Mouse (Mus musculus): ENCODE results near the gene Dennd4a. TPM values are rescaled to one million over a fixed set of nuclear protein-coding genes. Genes with fewer than 3 reads are reported as not detected.

Dennd4a gene
- total RNA-seq, 4 experiments from 2014 or later, result 5.7 to 8.5 (median 6.3) TPM

DNA sequence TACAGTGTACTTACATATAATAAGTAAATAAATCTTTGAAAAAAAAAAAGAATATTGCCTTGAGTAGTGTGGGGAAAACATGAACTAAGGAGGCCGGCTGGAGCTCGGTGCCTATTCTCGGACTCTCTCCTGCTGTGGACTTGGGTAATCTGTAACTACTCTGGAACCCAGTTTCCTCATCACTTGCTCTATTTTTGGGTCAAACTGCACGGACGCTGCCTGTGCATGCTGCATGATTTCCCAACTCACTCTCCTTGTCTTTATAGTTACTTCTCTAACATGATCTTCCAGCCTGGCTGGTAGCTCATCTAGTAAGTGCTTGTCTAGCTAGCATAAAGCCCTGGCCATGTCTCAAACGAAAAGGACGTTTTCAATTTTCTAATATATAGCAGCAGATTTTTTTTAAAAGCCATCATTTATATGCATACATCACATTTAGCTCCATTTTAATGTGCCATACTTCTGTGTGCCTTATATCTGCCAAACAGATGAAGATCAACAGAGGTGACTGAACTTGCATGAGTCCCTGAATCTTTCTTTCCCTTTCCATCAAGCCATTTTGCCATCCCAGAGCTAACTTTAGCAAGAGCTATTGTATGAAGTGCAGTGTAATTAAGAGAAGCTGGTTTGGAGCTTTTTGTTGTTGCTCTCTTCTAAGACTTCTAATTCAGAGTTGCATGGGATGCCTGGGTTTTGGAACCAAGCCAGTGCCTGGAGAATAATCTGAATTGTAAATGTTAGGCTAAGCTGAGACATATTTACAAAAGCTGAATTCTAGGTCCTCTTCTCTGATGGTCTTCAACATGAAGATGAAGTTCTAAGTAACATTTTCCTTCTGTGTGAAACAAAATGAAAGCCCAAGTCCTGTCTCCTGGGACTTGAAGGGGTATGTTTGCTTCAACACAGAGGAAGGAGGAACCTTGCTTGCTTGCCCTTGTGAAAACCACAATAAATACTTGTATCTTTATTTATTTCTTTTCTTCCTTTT is 20.2 kb upstream of the Dennd4a start:
- DNase-seq (ENCODE audit: low spot score), result no peak

GRCm38 (mm10) chr9:64791676-64792075 is 19.5 kb upstream of the Dennd4a start:
- DNase-seq (ENCODE audit: low spot score), result no peak

- no peak for DNase-seq (ENCODE audit: low spot score)
These were observed 18.5 kb upstream of the Dennd4a start for GRCm38 (mm10) chr9:64792379-64793274.

DNA sequence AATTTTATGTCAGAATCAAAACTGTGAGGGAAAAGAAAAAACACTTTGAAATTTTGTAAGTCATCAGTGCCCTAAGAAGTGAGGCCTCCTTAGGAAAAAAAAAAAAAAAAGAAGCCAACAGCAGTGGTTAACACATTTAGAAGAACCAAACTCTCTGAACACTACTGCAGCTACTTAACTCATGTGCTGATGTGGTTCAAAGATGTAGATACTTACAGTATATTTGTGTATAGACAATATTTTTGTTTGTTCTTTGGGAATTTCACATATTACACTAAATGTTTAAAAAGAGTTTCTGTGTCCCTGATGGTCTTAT is 17.9 kb upstream of the Dennd4a start:
- DNase-seq (ENCODE audit: low spot score), result no peak

GRCm38 (mm10) chr9:64793794-64794193 is 17.3 kb upstream of the Dennd4a start:
- no peak for DNase-seq (ENCODE audit: low spot score)

DNA sequence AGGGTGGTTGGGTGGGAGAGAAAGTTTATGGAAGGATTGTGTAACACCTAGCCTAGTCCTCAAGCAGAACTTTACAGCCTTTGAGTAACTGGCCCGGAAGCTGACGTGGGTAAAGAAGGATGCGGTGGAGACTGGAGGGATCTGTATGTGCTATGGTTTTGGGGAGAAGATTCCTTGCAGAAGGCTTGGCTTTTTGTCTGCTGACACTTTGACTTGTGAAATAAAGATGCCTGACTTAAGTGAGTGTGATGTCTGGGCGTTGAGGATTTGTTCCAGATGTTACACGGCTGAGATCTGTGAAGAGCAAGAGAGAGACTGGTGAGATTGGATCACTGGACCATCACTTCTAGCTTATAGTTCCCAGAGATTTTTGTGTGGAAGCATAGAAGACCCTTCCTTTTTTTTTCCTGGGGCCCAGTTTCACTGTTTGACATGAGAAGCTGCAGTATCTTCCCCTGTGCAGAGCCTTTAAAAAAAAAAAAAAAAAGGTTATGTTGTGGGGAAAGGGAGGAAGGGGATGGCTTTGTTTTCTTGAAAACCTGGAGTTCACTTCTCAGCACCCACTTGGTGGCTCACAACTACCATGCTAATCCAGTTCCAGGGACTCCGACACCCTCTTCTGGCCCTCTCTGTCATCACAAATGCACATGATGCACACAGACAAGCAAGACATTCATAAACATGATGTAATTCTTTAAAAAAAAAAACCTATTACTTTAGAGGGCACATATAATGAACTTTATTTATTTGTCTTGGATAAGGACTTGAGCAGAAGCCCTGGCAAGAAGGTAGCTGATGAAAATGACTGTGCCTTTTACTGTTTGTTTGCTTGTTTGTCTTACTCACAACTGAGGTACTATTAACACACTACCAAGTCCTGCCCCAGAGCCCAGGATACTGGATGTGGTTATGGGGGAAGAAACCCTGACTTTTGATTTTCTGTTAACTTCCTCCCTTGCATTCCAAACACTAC is 16.4 kb upstream of the Dennd4a start:
- no peak for DNase-seq (ENCODE audit: low spot score)

- DNase-seq (ENCODE audit: low spot score), result no peak
These were observed 15.1 kb upstream of the Dennd4a start for GRCm38 (mm10) chr9:64795846-64796615.

DNA sequence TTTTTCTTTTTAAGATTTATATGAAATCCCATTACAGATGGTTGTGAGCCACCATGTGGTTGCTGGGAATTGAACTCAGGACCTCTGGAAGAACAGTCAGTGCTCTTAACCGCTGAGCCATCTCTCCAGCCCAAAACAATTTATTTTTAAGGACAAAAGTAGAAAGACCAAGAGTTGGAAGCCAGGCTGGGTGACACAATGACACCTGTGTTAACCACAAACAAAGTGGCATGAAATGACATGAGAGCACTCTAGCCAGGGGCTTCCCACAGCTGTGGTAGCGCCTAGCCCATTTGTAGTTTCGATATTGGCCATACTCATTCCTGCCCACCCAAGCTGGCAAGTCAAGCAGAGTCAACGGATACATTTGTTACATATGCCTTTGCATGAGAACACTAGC is 13.7 kb upstream of the Dennd4a start:
- no peak for DNase-seq (ENCODE audit: low spot score)

DNA sequence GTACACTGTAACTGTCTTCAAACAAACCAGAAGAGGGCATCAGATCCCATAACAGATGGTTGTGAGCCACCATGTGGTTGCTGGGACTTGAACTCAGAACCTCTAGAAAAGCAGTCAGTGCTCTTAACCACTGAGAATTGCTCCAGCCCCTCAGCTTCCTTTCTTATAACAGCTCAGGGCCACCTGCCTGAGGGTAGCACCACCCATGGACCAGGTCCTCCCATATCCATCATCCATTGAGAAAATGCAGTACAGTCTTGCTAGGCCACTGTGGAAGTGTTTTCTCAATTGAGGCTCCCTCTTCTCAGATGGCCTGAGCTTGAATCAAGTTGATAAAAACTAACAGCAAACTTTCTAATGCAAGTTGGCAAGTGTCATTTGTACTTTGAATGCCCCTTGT is 13.0 kb upstream of the Dennd4a start:
- no peak for DNase-seq (ENCODE audit: low spot score)

GRCm38 (mm10) chr9:64798859-64799258 is 12.3 kb upstream of the Dennd4a start:
- no peak for DNase-seq (ENCODE audit: low spot score)

GRCm38 (mm10) chr9:64799504-64799903 is 11.6 kb upstream of the Dennd4a start:
- no peak for DNase-seq (ENCODE audit: low spot score)

DNA sequence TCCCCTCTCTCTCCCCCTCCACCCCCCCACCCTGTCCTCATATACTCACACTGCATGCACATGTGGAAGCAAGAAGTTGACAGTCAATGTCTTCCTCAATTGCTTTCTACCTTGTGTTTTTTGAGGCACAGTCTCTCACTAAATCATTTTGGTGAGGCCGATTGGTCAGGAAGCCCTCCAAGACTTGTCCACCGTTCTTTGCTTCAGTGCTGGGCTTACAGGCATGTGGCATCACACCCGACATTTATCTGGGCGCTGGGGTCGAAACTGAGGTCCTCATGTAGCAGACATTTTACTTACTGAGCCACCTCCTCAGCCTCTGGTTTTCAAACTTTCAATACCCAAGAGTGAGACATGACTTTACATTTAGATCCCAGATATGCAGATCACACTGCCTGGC is 8.6 kb upstream of the Dennd4a start:
- DNase-seq (ENCODE audit: low spot score), result no peak

DNA sequence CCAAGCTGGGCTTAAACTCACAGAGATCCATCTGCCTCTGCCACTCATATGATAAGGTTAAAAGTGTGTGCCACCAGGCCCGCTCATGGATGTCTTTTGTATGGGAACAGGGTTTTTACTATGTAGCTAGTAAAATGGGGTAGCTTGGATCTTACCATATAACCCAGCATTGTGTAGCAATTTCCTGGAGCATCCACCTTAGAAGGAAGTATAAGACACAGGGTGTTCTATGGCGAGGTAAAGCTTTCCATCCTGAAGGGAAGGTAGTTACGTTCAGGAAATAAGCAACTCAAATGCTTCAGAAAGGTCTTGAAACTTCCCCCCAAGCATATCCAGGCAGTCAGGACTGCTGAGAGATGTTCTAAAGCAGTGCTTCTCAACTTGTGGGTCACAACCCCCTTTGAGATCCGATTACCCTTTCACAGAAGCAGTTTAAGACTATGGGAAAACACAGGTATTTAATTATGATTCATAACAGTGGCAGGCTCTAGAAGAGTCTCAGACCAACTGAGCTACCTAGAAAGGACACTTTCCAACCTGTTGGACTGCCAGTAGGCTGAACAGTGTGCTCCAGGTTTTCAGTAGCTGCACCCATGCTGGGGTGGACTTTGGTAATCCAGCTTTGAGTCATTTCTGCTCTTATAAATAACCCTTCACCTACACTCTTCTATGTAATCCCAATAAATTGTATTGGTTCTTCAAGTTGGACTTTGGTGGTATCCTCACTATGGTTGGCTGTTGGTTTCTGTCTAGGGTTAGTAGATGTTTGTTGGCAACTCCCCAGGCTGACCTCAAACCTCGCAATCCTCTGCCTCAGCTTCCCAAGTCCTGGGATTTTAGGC is 7.5 kb upstream of the Dennd4a start:
- DNase-seq (ENCODE audit: low spot score), result no peak

DNA sequence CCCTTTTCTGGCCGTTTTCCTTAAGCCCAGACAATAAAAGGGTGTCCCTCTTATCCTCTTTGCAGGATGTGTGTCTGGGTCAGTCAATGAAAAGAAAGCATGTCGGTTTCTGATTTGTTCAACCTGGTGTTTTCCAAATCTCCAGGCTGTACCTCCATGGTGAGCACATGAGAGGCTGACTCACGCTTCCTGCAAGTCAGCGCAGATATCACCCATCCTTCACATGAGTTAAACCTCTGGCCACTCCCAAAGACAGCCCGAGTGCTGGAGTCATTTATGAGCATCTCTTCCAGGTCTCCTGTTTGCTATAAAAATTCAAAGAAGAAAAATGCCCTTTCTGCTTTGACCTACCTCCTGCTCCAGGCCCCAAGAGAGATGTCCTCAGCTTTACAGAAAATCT is 5.3 kb upstream of the Dennd4a start:
- no peak for DNase-seq (ENCODE audit: low spot score)

DNA sequence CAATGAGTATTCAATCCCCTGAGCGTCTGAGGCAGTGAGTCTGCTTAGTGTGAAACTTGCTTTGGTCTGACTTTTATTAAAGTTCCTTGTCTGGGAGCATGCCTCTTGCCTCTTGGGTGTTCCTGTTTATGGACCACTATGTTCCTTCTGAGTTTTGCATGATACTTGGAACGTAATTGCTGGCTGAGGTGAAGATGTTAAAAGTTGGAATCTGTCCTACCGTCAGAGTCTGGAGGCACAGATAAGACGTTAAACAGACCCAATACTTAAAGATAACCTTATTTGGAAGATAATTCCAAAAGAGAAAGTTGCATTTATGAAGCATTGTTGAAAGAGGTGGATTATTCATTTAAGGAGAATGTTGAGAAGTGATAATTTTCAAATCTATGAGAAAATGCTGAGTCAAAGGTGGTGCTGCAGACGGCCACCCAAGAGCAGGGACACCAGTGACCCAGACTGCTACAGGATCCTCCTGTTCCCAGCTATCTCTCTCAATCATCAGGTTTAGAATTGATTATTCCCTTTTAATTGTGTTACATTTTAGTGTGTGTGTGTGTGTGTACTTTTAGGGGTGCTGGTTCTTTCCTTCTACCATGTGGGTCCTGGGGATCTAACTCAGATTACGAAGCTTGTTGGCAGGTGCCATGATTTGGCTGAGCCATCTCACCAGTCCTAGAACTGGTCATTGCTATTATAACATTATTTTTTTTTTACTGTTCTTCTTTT is 4.6 kb upstream of the Dennd4a start:
- no peak for DNase-seq (ENCODE audit: low spot score)

DNA sequence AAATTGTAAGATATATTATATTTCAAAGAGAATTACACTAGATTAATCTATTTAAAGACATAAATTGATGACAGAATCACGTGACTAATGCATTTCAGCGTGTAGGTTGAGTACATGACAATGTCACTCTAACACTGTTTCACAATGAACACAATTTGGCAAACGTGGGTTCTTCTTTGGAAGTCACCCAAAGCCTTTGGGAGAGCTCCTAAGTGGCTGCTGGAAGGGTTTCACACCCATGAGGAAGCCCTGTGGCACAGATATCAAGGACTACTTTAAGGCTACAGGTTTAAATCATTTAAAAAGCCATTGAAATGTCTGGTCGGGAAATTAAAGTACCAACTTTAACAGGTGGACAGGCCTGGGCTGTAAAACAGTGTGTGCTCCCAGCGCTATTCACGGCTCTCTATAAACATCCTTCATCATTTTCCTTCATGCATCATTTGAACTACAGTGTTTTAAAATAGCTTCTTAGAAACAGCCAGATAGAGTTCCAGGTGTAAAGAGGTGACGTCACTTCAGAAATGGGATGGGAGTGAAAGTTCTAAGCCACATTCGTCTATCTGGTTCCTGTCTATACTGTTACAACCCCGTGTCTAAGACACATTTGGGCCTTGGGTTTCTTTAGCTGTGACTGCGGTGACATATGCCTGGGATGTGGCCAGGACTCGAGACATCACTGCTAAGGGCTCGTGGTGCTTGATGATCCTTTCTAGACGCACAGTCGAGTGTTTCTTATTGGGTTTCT is 3.9 kb upstream of the Dennd4a start:
- DNase-seq (ENCODE audit: low spot score), result no peak

GRCm38 (mm10) chr9:64809851-64810250 is 1.3 kb upstream of the Dennd4a start:
- DNase-seq (ENCODE audit: low spot score), result no peak

All from heart, adult 8-10 months (tissue).